Mouse (Mus musculus) retina, postnatal 7 days (tissue): ENCODE measurements around the gene Npff.

ENCODE experiments used
- DNase-seq: peaks from one replicate; pipeline ENCODE4 v3.0.0-alpha.2; 2012; ENCODE audit warnings: low read depth, low spot score

Gene Npff

GRCm38 (mm10) chr15:102519211-102520141 is 5.3 kb downstream of the Npff start:
- no peak for DNase-seq

GRCm38 (mm10) chr15:102518859-102519201 is 5.9 kb downstream of the Npff start:
- DNase-seq = no peak

GRCm38 (mm10) chr15:102517976-102518858 is 6.5 kb downstream of the Npff start, which contains the start of gene Tarbp2:
TSS of gene Tarbp2 (plus strand) at chr15:102518192.
- DNase-seq = peak; percentile 96

- DNase-seq = no peak
These were observed 7.1 kb downstream of the Npff start for GRCm38 (mm10) chr15:102517631-102517975.

- peak; percentile 38 for DNase-seq
These were observed 7.9 kb downstream of the Npff start, which contains the start of gene Map3k12 for GRCm38 (mm10) chr15:102516728-102517404. TSS of gene Map3k12 (minus strand) at chr15:102517064.

- no peak for DNase-seq
These were observed 8.4 kb downstream of the Npff start for GRCm38 (mm10) chr15:102516293-102516692.

GRCm38 (mm10) chr15:102515791-102516190 is 9.0 kb downstream of the Npff start:
- no peak for DNase-seq

- no peak for DNase-seq
These were observed 9.5 kb downstream of the Npff start for GRCm38 (mm10) chr15:102515261-102515660.

GRCm38 (mm10) chr15:102513004-102513403 is 11.7 kb downstream of the Npff start:
- DNase-seq = no peak

- DNase-seq = no peak
These were observed 12.3 kb downstream of the Npff start for GRCm38 (mm10) chr15:102512471-102512870.

GRCm38 (mm10) chr15:102512010-102512409 is 12.7 kb downstream of the Npff start:
- DNase-seq = no peak

- DNase-seq = no peak
These were observed 13.4 kb downstream of the Npff start for GRCm38 (mm10) chr15:102511285-102511833.

GRCm38 (mm10) chr15:102510590-102511284 is 14.0 kb downstream of the Npff start:
- DNase-seq = peak; percentile 79

- no peak for DNase-seq
These were observed 14.6 kb downstream of the Npff start for GRCm38 (mm10) chr15:102510110-102510509.

GRCm38 (mm10) chr15:102508336-102508735 is 16.4 kb downstream of the Npff start:
- DNase-seq = no peak

GRCm38 (mm10) chr15:102507561-102507960 is 17.2 kb downstream of the Npff start:
- no peak for DNase-seq

- DNase-seq = no peak
These were observed 17.9 kb downstream of the Npff start for GRCm38 (mm10) chr15:102506864-102507263.

- no peak for DNase-seq
These were observed 18.3 kb downstream of the Npff start for GRCm38 (mm10) chr15:102506464-102506830.

- no peak for DNase-seq
These were observed 18.8 kb downstream of the Npff start for GRCm38 (mm10) chr15:102505770-102506463.

GRCm38 (mm10) chr15:102505073-102505769 is 19.5 kb downstream of the Npff start:
- no peak for DNase-seq
